In the genomic region with DNA sequence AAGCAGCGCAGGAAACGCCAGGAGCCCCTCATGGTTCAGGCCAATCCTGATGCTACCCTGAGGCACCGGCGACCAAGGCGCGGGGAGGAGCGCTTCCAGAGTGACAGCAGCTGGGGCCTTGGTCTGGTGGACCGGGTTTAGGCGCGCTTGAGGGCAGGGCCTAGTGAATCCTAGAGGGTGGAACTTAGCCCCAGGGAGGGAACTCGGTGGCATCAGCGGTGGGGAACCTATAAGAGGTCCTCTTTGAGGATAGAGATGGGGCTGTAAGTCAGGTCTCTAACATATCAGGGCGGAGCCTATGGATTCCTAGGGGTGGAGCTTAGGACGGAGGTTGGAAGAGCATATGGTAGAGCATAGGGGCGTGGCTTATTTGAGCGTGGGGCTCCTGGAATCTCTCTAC, we compare ENCODE assay signal across 9 mouse cellular contexts. TPM values are rescaled to one million over a fixed set of nuclear protein-coding genes. Genes with fewer than 3 reads are reported as not detected.
DNase-seq lines count a peak whose midpoint lies in the region; ATAC-seq and TF ChIP-seq lines count a peak whose summit lies in the region.
"Had no signal": no experiment of that assay in that cellular context is flagged by ENCODE, and none has a peak within 500 bp of the region (broad histone marks: within the 10 kb centered on the region; RNA-seq: fewer than 3 reads in every experiment).

No protein-coding gene starts in this region.

- TF ChIP-seq EP300 in ES-Bruce4 (IDR thresholded peaks at IDR 0.05; ENCODE audit: insufficient read depth, low read depth, low read length), result no peak

- 29% methylated on average over 16 of the region's 16 CpGs for WGBS in hindbrain, embryonic 10.5 days
- 23% methylated on average over 16 of the region's 16 CpGs for WGBS in hindbrain, embryonic 16.5 days
- 16% methylated on average over 16 of the region's 16 CpGs for WGBS in limb, embryonic 14.5 days

- no peaks in the 10 kb centered on the region for H3K36me3 ChIP-seq in hindbrain, embryonic 10.5 days
- H3K36me3 ChIP-seq in hindbrain, embryonic 16.5 days (ENCODE audit: control insufficient read depth, insufficient read depth, low read length), result no peaks in the 10 kb centered on the region
- H3K36me3 ChIP-seq in ES-Bruce4 (ENCODE audit: control insufficient read depth, insufficient read depth, low read length, poor library complexity, severe bottlenecking), result no peaks in the 10 kb centered on the region
- H3K36me3 ChIP-seq in limb, embryonic 14.5 days (ENCODE audit: control insufficient read depth, insufficient read depth, low read length), result no peaks in the 10 kb centered on the region

- DNase-seq in hindbrain, embryonic 10.5 days (ENCODE audit: low spot score), result peak; percentile 33
- peak; percentile 45 for DNase-seq in embryo, embryonic 11 days
- no peak for DNase-seq in limb, embryonic 14.5 days (ENCODE audit: low spot score)
- DNase-seq in adrenal gland, postnatal 25 days, result no peak
- no peak for DNase-seq in spleen, postnatal 14 days (ENCODE audit: low spot score in 2 of 2)
- DNase-seq: layer of hippocampus, postnatal 36 days had no signal

- TF ChIP-seq POLR2A in ES-Bruce4 (IDR thresholded peaks at IDR 0.05; ENCODE audit: insufficient read depth, low read length), result no peak
- no peak for TF ChIP-seq POLR2A in limb, embryonic 14.5 days (IDR thresholded peaks at IDR 0.05; ENCODE audit: borderline replicate concordance, extremely low read depth, insufficient read depth, insufficient read length)

- H3K4me3 ChIP-seq in hindbrain, embryonic 10.5 days, result peak overlapping the region; percentile 26
- H3K4me3 ChIP-seq in hindbrain, embryonic 16.5 days (ENCODE audit: low read length), result no peak overlapping the region
- peak overlapping the region; percentile 15; the same call in 1 of the 2 replicates for H3K4me3 ChIP-seq in ES-Bruce4 (ENCODE audit: low read depth, low read length)
- no peak overlapping the region for H3K4me3 ChIP-seq in limb, embryonic 14.5 days (replicated peaks; ENCODE audit: low read length)

- peaks cover 10% of the 10 kb centered on the region; the same call in 1 of the 2 replicates for H3K4me1 ChIP-seq in hindbrain, embryonic 10.5 days (replicated peaks)
- H3K4me1 ChIP-seq in hindbrain, embryonic 16.5 days (ENCODE audit: control insufficient read depth, insufficient read depth, low read depth, low read length), result no peaks in the 10 kb centered on the region
- peaks cover 9% of the 10 kb centered on the region for H3K4me1 ChIP-seq in ES-Bruce4 (ENCODE audit: control insufficient read depth, insufficient read depth, low read length)
- 0 out of 2 replicates have a peak, but pooled peaks cover 2% of the 10 kb centered on the region for H3K4me1 ChIP-seq in limb, embryonic 14.5 days (ENCODE audit: control insufficient read depth, insufficient read depth, low read length)

- H3K9me3 ChIP-seq in hindbrain, embryonic 10.5 days, result no peaks in the 10 kb centered on the region
- H3K9me3 ChIP-seq in hindbrain, embryonic 16.5 days (ENCODE audit: control insufficient read depth, low read length), result no peaks in the 10 kb centered on the region
- no peaks in the 10 kb centered on the region for H3K9me3 ChIP-seq in ES-Bruce4 (replicated peaks; ENCODE audit: control insufficient read depth, insufficient read depth, low read length, poor library complexity, severe bottlenecking)
- no peaks in the 10 kb centered on the region for H3K9me3 ChIP-seq in limb, embryonic 14.5 days (ENCODE audit: control insufficient read depth, low read length)

- no peak for TF ChIP-seq CTCF in ES-Bruce4 (IDR thresholded peaks at IDR 0.05; ENCODE audit: low read depth, low read length)

- no peak for ATAC-seq in hindbrain, embryonic 16.5 days
- no peak for ATAC-seq in limb, embryonic 14.5 days (ENCODE audit: low FRiP score, low read depth)
- ATAC-seq in monocyte, adult 5-6 weeks (replicated peaks; ENCODE audit: insufficient number of reproducible peaks, low FRiP score, low TSS enrichment, poor library complexity, severe bottlenecking), result no peak

- no peaks in the 10 kb centered on the region for H3K27me3 ChIP-seq in hindbrain, embryonic 10.5 days (ENCODE audit: insufficient read depth, poor library complexity, severe bottlenecking)
- no peaks in the 10 kb centered on the region for H3K27me3 ChIP-seq in hindbrain, embryonic 16.5 days (replicated peaks; ENCODE audit: control insufficient read depth, insufficient read depth, low read length)
- no peaks in the 10 kb centered on the region for H3K27me3 ChIP-seq in ES-Bruce4 (ENCODE audit: control insufficient read depth, insufficient read depth, low read length, poor library complexity, severe bottlenecking)
- H3K27me3 ChIP-seq in limb, embryonic 14.5 days (ENCODE audit: control insufficient read depth, insufficient read depth, low read length), result no peaks in the 10 kb centered on the region

- 0 out of 2 replicates have a peak overlapping the region, but pooled peaks have one; percentile 59 for H3K27ac ChIP-seq in hindbrain, embryonic 10.5 days
- no peak overlapping the region for H3K27ac ChIP-seq in hindbrain, embryonic 16.5 days (ENCODE audit: low read depth, low read length)
- H3K27ac ChIP-seq in ES-Bruce4 (ENCODE audit: insufficient read depth, low read length), result no peak overlapping the region
- no peak overlapping the region for H3K27ac ChIP-seq in limb, embryonic 14.5 days (replicated peaks; ENCODE audit: low read depth, low read length)

- H3K9ac ChIP-seq in hindbrain, embryonic 16.5 days (ENCODE audit: low read depth, low read length), result no peak overlapping the region
- no peak overlapping the region for H3K9ac ChIP-seq in ES-Bruce4 (ENCODE audit: low read depth, poor library complexity, severe bottlenecking)
- H3K9ac ChIP-seq in limb, embryonic 14.5 days (ENCODE audit: low read depth, low read length, severe bottlenecking), result 0 out of 2 replicates have a peak overlapping the region, but pooled peaks have one; percentile 21

- H3K4me2 ChIP-seq in hindbrain, embryonic 16.5 days (ENCODE audit: low read length), result no peak overlapping the region
- H3K4me2 ChIP-seq in limb, embryonic 14.5 days (replicated peaks; ENCODE audit: low read depth, low read length, severe bottlenecking), result no peak overlapping the region

RNA-seq across cellular contexts. Expression of a gene that starts 5.2 kb away (rescaled TPM):
- polyA plus RNA-seq in hindbrain, embryonic 10.5 days (2016; fragmentation: Nextera tagmentation; extraction: Ambion mirVana), result 110 and 115 TPM in 2 replicates
- polyA plus RNA-seq in hindbrain, embryonic 16.5 days (2015; fragmentation: Nextera tagmentation; extraction: Ambion mirVana), result 141 and 151 TPM in 2 replicates
- polyA plus RNA-seq in ES-Bruce4 (2011; ENCODE audit: insufficient read depth, insufficient read length, low read depth, missing spikeins), result 105 and 119 TPM in 2 replicates
- polyA plus RNA-seq in limb, embryonic 14.5 days (2012; rRNA removed), result 293 and 299 TPM in 2 replicates
- 239 and 254 TPM in 2 replicates for polyA plus RNA-seq in limb, embryonic 14.5 days (2014; fragmentation: Nextera tagmentation; extraction: Ambion mirVana)
- 128 to 251 TPM (median 142 TPM) in 3 replicates for total RNA-seq in monocyte, adult 5-6 weeks (2017)
- 220 and 264 TPM in 2 replicates for total RNA-seq in adrenal gland, postnatal 25 days (2021)

RNA-seq across cellular contexts. Expression of a gene that starts 10.6 kb away (rescaled TPM):
- polyA plus RNA-seq in hindbrain, embryonic 10.5 days (2016; fragmentation: Nextera tagmentation; extraction: Ambion mirVana), result 18.6 and 20.2 TPM in 2 replicates
- 17.5 and 18.2 TPM in 2 replicates for polyA plus RNA-seq in hindbrain, embryonic 16.5 days (2015; fragmentation: Nextera tagmentation; extraction: Ambion mirVana)
- polyA plus RNA-seq in ES-Bruce4 (2011; ENCODE audit: insufficient read depth, insufficient read length, low read depth, missing spikeins), result 15.5 and 18.6 TPM in 2 replicates
- 27.5 and 29.8 TPM in 2 replicates for polyA plus RNA-seq in limb, embryonic 14.5 days (2012; rRNA removed)
- 21.2 and 22.1 TPM in 2 replicates for polyA plus RNA-seq in limb, embryonic 14.5 days (2014; fragmentation: Nextera tagmentation; extraction: Ambion mirVana)
- total RNA-seq in monocyte, adult 5-6 weeks (2017), result 204 to 390 TPM (median 221 TPM) in 3 replicates
- total RNA-seq in adrenal gland, postnatal 25 days (2021), result 28.0 and 29.6 TPM in 2 replicates

RNA-seq across cellular contexts. Expression of a gene that starts 10.7 kb away (rescaled TPM):
- polyA plus RNA-seq in hindbrain, embryonic 10.5 days (2016; fragmentation: Nextera tagmentation; extraction: Ambion mirVana), result 4.1 and 4.5 TPM in 2 replicates
- 2.2 and 3.1 TPM in 2 replicates for polyA plus RNA-seq in hindbrain, embryonic 16.5 days (2015; fragmentation: Nextera tagmentation; extraction: Ambion mirVana)
- 14.3 and 18.6 TPM in 2 replicates for polyA plus RNA-seq in ES-Bruce4 (2011; ENCODE audit: insufficient read depth, insufficient read length, low read depth, missing spikeins)
- polyA plus RNA-seq in limb, embryonic 14.5 days (2012; rRNA removed), result 13.1 and 17.2 TPM in 2 replicates
- 4.3 and 4.6 TPM in 2 replicates for polyA plus RNA-seq in limb, embryonic 14.5 days (2014; fragmentation: Nextera tagmentation; extraction: Ambion mirVana)
- 0.10 TPM in 1 of 3 replicates, not detected in the others for total RNA-seq in monocyte, adult 5-6 weeks (2017)
- total RNA-seq in adrenal gland, postnatal 25 days (2021), result 3.2 and 3.3 TPM in 2 replicates

RNA-seq across cellular contexts. Expression of a gene that starts 26.8 kb away (rescaled TPM):
- 4.8 and 6.7 TPM in 2 replicates for polyA plus RNA-seq in hindbrain, embryonic 10.5 days (2016; fragmentation: Nextera tagmentation; extraction: Ambion mirVana)
- polyA plus RNA-seq in hindbrain, embryonic 16.5 days (2015; fragmentation: Nextera tagmentation; extraction: Ambion mirVana), result 4.0 and 4.3 TPM in 2 replicates
- 15.3 and 15.5 TPM in 2 replicates for polyA plus RNA-seq in ES-Bruce4 (2011; ENCODE audit: insufficient read depth, insufficient read length, low read depth, missing spikeins)
- polyA plus RNA-seq in limb, embryonic 14.5 days (2012; rRNA removed), result 2.4 and 2.9 TPM in 2 replicates
- polyA plus RNA-seq in limb, embryonic 14.5 days (2014; fragmentation: Nextera tagmentation; extraction: Ambion mirVana), result 2.0 and 2.6 TPM in 2 replicates
- total RNA-seq in monocyte, adult 5-6 weeks (2017), result 7.0 to 8.3 TPM (median 7.5 TPM) in 3 replicates
- total RNA-seq in adrenal gland, postnatal 25 days (2021), result 62.3 and 75.5 TPM in 2 replicates

RNA-seq across cellular contexts. Expression of a gene that starts 28.8 kb away (rescaled TPM):
- not detected in 2 replicates for polyA plus RNA-seq in hindbrain, embryonic 10.5 days (2016; fragmentation: Nextera tagmentation; extraction: Ambion mirVana)
- not detected in 2 replicates for polyA plus RNA-seq in hindbrain, embryonic 16.5 days (2015; fragmentation: Nextera tagmentation; extraction: Ambion mirVana)
- polyA plus RNA-seq in ES-Bruce4 (2011; ENCODE audit: insufficient read depth, insufficient read length, low read depth, missing spikeins), result not detected in 2 replicates
- not detected in 2 replicates for polyA plus RNA-seq in limb, embryonic 14.5 days (2012; rRNA removed)
- not detected in 2 replicates for polyA plus RNA-seq in limb, embryonic 14.5 days (2014; fragmentation: Nextera tagmentation; extraction: Ambion mirVana)
- not detected in 3 replicates for total RNA-seq in monocyte, adult 5-6 weeks (2017)
- total RNA-seq in adrenal gland, postnatal 25 days (2021), result 21.0 and 40.1 TPM in 2 replicates

Comparison
In these comparisons a context has a peak if more than half of its experiments do, and no peak if none do; other contexts are left out.
1. H3K4me3 ChIP-seq: peak in hindbrain, embryonic 10.5 days (single experiment) and ES-Bruce4 (single experiment); none in hindbrain, embryonic 16.5 days (single experiment) and limb, embryonic 14.5 days (single experiment).
2. DNase-seq: peak in hindbrain, embryonic 10.5 days (single experiment) and embryo, embryonic 11 days (single experiment); none in limb, embryonic 14.5 days (single experiment), adrenal gland, postnatal 25 days (single experiment) and spleen, postnatal 14 days (0 of 2).